Mouse (Mus musculus): ENCODE measurements around the gene Zfp866. TPM values are rescaled to one million over a fixed set of nuclear protein-coding genes. Genes with fewer than 3 reads are reported as not detected.

The Zfp866 gene
- total RNA-seq, 2 experiments from 2014 or later, result 30.8 to 31.1 TPM

GRCm38 (mm10) chr8:69801796-69802195, 10.8 kb upstream of the Zfp866 start:
- DNase-seq (ENCODE audit: extremely low spot score in 1 of 2, low spot score in 2 of 2), result peak in 1 of 2 experiments; percentile 10
- intact Hi-C loops (cut with DNase I), result no loop called here

- DNase-seq (ENCODE audit: extremely low spot score in 1 of 2, low spot score in 2 of 2), result no peak
- intact Hi-C loops (cut with DNase I), result no loop called here
Observed at GRCm38 (mm10) chr8:69799946-69800345, 9.0 kb upstream of the Zfp866 start.

GRCm38 (mm10) chr8:69799261-69799660, 8.3 kb upstream of the Zfp866 start:
- DNase-seq (ENCODE audit: extremely low spot score in 1 of 2, low spot score in 2 of 2), result no peak
- intact Hi-C loops (cut with DNase I), result no loop called here

GRCm38 (mm10) chr8:69797661-69798060, 6.7 kb upstream of the Zfp866 start:
- DNase-seq (ENCODE audit: extremely low spot score in 1 of 2, low spot score in 2 of 2), result no peak
- intact Hi-C loops (cut with DNase I), result no loop called here

- no peak for DNase-seq (ENCODE audit: extremely low spot score in 1 of 2, low spot score in 2 of 2)
- intact Hi-C loops (cut with DNase I), result no loop called here
Observed at GRCm38 (mm10) chr8:69796721-69797345, 5.9 kb upstream of the Zfp866 start.

- DNase-seq (ENCODE audit: extremely low spot score in 1 of 2, low spot score in 2 of 2), result no peak
- intact Hi-C loops (cut with DNase I), result no loop called here
Observed at GRCm38 (mm10) chr8:69794901-69795300, 3.9 kb upstream of the Zfp866 start.

GRCm38 (mm10) chr8:69794096-69794495, 3.1 kb upstream of the Zfp866 start:
- intact Hi-C loops (cut with DNase I), result no loop called here
- no peak for DNase-seq (ENCODE audit: extremely low spot score in 1 of 2, low spot score in 2 of 2)

GRCm38 (mm10) chr8:69793666-69794065, 2.7 kb upstream of the Zfp866 start:
- DNase-seq (ENCODE audit: extremely low spot score in 1 of 2, low spot score in 2 of 2), result no peak
- intact Hi-C loops (cut with DNase I), result no loop called here

GRCm38 (mm10) chr8:69791415-69792068, 564 bp upstream of the Zfp866 start:
- DNase-seq (ENCODE audit: extremely low spot score in 1 of 2, low spot score in 2 of 2), result peak in 1 of 2 experiments; percentile 71
- intact Hi-C loops (cut with DNase I), result no loop called here

GRCm38 (mm10) chr8:69790364-69790763, 614 bp downstream of the Zfp866 start:
- no peak for DNase-seq (ENCODE audit: extremely low spot score in 1 of 2, low spot score in 2 of 2)
- intact Hi-C loops (cut with DNase I), result no loop called here

- intact Hi-C loops (cut with DNase I), result no loop called here
Observed at GRCm38 (mm10) chr8:69789731-69790130, 1.2 kb downstream of the Zfp866 start.

GRCm38 (mm10) chr8:69789105-69789504, 1.9 kb downstream of the Zfp866 start:
- DNase-seq (ENCODE audit: extremely low spot score in 1 of 2, low spot score in 2 of 2), result no peak
- intact Hi-C loops (cut with DNase I), result no loop called here

More at GRCm38 (mm10) chr8:69789731-69790130, 1.2 kb downstream of the Zfp866 start:
- DNase-seq (ENCODE audit: extremely low spot score in 1 of 2, low spot score in 2 of 2), result no peak

GRCm38 (mm10) chr8:69777111-69777510, 13.9 kb downstream of the Zfp866 start:
- no peak for DNase-seq (ENCODE audit: extremely low spot score in 1 of 2, low spot score in 2 of 2)
- intact Hi-C loops (cut with DNase I), result no loop called here

- intact Hi-C loops (cut with DNase I), result no loop called here
- no peak for DNase-seq (ENCODE audit: extremely low spot score in 1 of 2, low spot score in 2 of 2)
Observed at GRCm38 (mm10) chr8:69775149-69775534, 15.8 kb downstream of the Zfp866 start.

GRCm38 (mm10) chr8:69774503-69775148, 16.4 kb downstream of the Zfp866 start, which contains the start of gene Gm20422:
Gm20422 (minus strand) TSS chr8:69774886.
- DNase-seq (ENCODE audit: extremely low spot score in 1 of 2, low spot score in 2 of 2), result peak; percentile 93 to 94
- intact Hi-C loops (cut with DNase I), result no loop called here

- intact Hi-C loops (cut with DNase I), result no loop called here
- no peak for DNase-seq (ENCODE audit: extremely low spot score in 1 of 2, low spot score in 2 of 2)
Observed at GRCm38 (mm10) chr8:69772106-69772505, 18.9 kb downstream of the Zfp866 start.

- DNase-seq (ENCODE audit: extremely low spot score in 1 of 2, low spot score in 2 of 2), result no peak
- intact Hi-C loops (cut with DNase I), result no loop called here
Observed at GRCm38 (mm10) chr8:69771221-69771620, 19.8 kb downstream of the Zfp866 start.

GRCm38 (mm10) chr8:69761814-69762445, 29.0 kb downstream of the Zfp866 start:
- no peak for DNase-seq (ENCODE audit: extremely low spot score in 1 of 2, low spot score in 2 of 2)

GRCm38 (mm10) chr8:69758316-69758715, 32.7 kb downstream of the Zfp866 start:
- intact Hi-C loops (cut with DNase I), result no loop called here
- no peak for DNase-seq (ENCODE audit: extremely low spot score in 1 of 2, low spot score in 2 of 2)

More at GRCm38 (mm10) chr8:69761814-69762445, 29.0 kb downstream of the Zfp866 start:
- intact Hi-C loops (cut with DNase I), result no loop called here

GRCm38 (mm10) chr8:69752437-69752836, 38.5 kb downstream of the Zfp866 start:
- DNase-seq (ENCODE audit: extremely low spot score in 1 of 2, low spot score in 2 of 2), result no peak
- intact Hi-C loops (cut with DNase I), result no loop called here

All from left cerebral cortex, postnatal 10 days (tissue).